Mouse (Mus musculus) liver, embryonic 11.5 days (tissue): ENCODE results near the gene Frmd5. TPM values are rescaled to one million over a fixed set of nuclear protein-coding genes. Genes with fewer than 3 reads are reported as not detected.

Experiments used
- ATAC-seq: fragments of 200-750 bp; cut with Nextera tagmentation; replicated peaks from 2 replicates; pipeline ENCODE4 v1.8.0; 2017; ENCODE audit warnings: moderate number of reproducible peaks, mild to moderate bottlenecking, moderate TSS enrichment, moderate library complexity; ENCODE audit not compliant: low FRiP score
- DNase-seq: peaks from one replicate; pipeline ENCODE4 v3.0.0-alpha.2; 2017; ENCODE audit warnings: low spot score
- H3K27ac ChIP-seq: fragments of 300-500 bp; sonication (generic); 2 replicates; pipeline ENCODE4 v1.5.1; 2014; ENCODE audit warnings: mild to moderate bottlenecking, low read depth, low read length, control low read depth
- H3K27me3 ChIP-seq: fragments of 300-500 bp; sonication (generic); replicated peaks from 2 replicates; pipeline ENCODE4 v1.6.1; 2014; ENCODE audit warnings: low read length, mixed read lengths; ENCODE audit not compliant: control insufficient read depth, insufficient read depth
- H3K36me3 ChIP-seq: fragments of 300-500 bp; sonication (generic); 2 replicates; pipeline ENCODE4 v1.6.1; 2014; ENCODE audit warnings: mild to moderate bottlenecking, low read length, moderate library complexity, mixed read lengths; ENCODE audit not compliant: control insufficient read depth, insufficient read depth
- H3K4me1 ChIP-seq: fragments of 300-500 bp; sonication (generic); replicated peaks from 2 replicates; pipeline ENCODE4 v1.6.1; 2014; ENCODE audit warnings: low read length, mixed read lengths; ENCODE audit not compliant: control insufficient read depth, insufficient read depth
- H3K4me2 ChIP-seq: fragments of 300-500 bp; sonication (generic); 2 replicates; pipeline ENCODE4 v1.6.1; 2014; ENCODE audit warnings: mild to moderate bottlenecking, control low read depth, moderate library complexity
- H3K4me3 ChIP-seq: fragments of 300-500 bp; sonication (generic); 2 replicates; pipeline ENCODE4 v1.5.1; 2014; ENCODE audit warnings: low read depth, low read length, control low read depth
- H3K9ac ChIP-seq: fragments of 300-500 bp; sonication (generic); 2 replicates; pipeline ENCODE4 v1.6.1; 2014; ENCODE audit warnings: low read depth, low read length, control low read depth
- H3K9me3 ChIP-seq: fragments of 300-500 bp; sonication (generic); 2 replicates; pipeline ENCODE4 v1.6.1; 2016; ENCODE audit warnings: low read length, inconsistent platforms, mixed read lengths; ENCODE audit not compliant: control insufficient read depth
- WGBS: fragments of 180-500 bp; shearing (Covaris S2); extraction: QIAGEN DNeasy Blood & Tissue Kit; methylation state at CpG from one replicate; pipeline ENCODE4 v1.1.7; 2014; 5-methylcytosine and 5-hydroxymethylcytosine counted together
- polyA plus RNA-seq: library from polyadenylated mRNA; unstranded; fragments of >200 nt; fragmentation: Nextera tagmentation; extraction: Ambion mirVana; gene quantifications from 2 replicates; pipeline ENCODE4 v1.2.1, GENCODE M21; 2014

Gene Frmd5
- polyA plus RNA-seq, 1 experiment from 2014 or later, result 0.96 TPM

DNA sequence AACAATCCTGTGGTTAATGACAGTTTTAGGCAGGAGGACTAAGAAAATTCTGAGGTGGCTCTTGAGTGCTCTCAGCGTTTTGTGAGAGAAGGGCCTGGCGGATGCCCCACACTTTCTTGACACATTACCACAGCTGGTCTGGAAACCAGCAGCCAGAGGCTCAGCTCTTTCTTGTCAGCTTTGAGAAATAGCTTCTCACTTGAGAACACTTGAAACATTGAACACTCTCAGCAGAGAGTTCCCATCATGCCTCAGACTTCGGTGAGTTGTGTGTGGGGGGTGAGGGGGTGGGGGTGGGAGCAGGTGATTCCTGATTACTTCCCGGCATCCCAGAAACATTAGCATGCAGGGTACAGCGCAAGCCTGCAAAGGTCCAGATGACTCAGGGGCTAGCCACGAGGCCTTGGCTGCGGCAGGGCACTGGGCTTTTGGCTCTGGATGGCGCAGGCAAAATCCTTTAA is 231.1 kb downstream of the Frmd5 start:
- no peaks in the 10 kb centered on the region for H3K27me3 ChIP-seq
- H3K9ac ChIP-seq, result no peak overlapping the region
- H3K27ac ChIP-seq, result no peak overlapping the region
- H3K4me1 ChIP-seq, result peaks cover 3% of the 10 kb centered on the region; the same call in 1 of the 2 replicates
- DNase-seq (no peak), ATAC-seq (no peak)
- no peaks in the 10 kb centered on the region for H3K36me3 ChIP-seq
- H3K4me3 ChIP-seq, result no peak overlapping the region
- no peak overlapping the region for H3K4me2 ChIP-seq
- WGBS, result 66% methylated on average over 8 of the region's 8 CpGs
- H3K9me3 ChIP-seq, result no peaks in the 10 kb centered on the region

DNA sequence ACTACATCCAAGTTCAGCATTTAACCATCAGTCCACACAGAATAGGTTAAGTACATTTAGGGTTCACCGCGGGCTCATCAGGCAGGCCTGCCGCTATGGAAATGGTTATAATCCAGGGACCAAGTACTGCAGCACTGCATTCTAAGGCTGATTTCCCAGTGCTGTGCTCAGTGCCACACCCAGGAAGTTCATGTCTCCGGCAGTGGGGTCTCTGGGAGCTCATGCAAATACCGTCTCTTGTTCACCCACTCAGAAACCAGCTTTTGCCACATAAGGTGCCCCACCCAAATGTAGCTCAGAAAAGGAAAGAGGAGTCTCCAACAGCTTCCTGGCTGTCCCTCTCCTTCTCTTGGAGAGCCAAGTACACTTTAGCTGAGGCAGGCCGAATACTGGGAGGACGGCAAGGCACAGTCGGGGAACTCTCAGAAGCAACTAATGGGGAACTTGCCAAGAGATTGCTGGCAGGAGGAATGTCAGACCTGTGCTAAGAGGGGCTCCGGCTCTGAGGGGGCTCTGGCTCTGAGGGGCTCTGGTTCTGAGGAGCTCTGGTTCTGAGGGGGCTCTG is 232.7 kb downstream of the Frmd5 start:
- H3K9ac ChIP-seq, result 0 out of 2 replicates have a peak overlapping the region, but pooled peaks have one; percentile 8
- H3K27ac ChIP-seq, result no peak overlapping the region
- WGBS, result 67% methylated on average over 9 of the region's 9 CpGs
- H3K9me3 ChIP-seq, result no peaks in the 10 kb centered on the region
- no peaks in the 10 kb centered on the region for H3K36me3 ChIP-seq
- no peaks in the 10 kb centered on the region for H3K27me3 ChIP-seq
- H3K4me3 ChIP-seq, result no peak overlapping the region
- H3K4me2 ChIP-seq, result no peak overlapping the region; the same call in 1 of the 2 replicates
- peaks cover 3% of the 10 kb centered on the region; the same call in 1 of the 2 replicates for H3K4me1 ChIP-seq
- ATAC-seq (0 out of 2 replicates have a peak, but pooled peaks have one; percentile 37), DNase-seq (no peak)

DNA sequence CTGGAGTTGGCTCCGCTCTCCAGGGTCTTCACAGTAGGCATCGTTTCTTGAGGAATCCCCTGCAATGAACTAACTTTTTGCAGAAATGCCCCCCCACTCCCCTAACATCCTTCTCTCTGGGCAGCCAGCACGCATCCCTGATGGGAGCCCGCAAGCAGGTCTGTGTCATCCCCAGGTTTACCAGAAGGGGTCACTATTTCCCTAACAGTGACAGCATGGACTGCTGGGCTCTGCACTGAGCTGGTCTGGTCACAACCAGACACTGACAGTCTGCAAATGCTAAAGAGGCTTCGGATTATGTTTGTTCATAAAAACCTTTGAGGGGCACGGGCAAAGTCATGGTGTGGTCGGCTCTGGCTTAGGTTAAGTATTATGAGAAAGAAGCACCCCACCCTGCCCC is 235.1 kb downstream of the Frmd5 start:
- no peaks in the 10 kb centered on the region for H3K27me3 ChIP-seq
- no peaks in the 10 kb centered on the region for H3K36me3 ChIP-seq
- H3K9me3 ChIP-seq, result no peaks in the 10 kb centered on the region
- WGBS, result 13% methylated on average over 7 of the region's 7 CpGs
- no peak overlapping the region for H3K4me2 ChIP-seq
- ATAC-seq (peak; percentile 73), DNase-seq (peak; percentile 71)
- no peak overlapping the region for H3K4me3 ChIP-seq
- no peak overlapping the region for H3K9ac ChIP-seq
- no peak overlapping the region for H3K27ac ChIP-seq
- peaks cover 3% of the 10 kb centered on the region; the same call in 1 of the 2 replicates for H3K4me1 ChIP-seq

DNA sequence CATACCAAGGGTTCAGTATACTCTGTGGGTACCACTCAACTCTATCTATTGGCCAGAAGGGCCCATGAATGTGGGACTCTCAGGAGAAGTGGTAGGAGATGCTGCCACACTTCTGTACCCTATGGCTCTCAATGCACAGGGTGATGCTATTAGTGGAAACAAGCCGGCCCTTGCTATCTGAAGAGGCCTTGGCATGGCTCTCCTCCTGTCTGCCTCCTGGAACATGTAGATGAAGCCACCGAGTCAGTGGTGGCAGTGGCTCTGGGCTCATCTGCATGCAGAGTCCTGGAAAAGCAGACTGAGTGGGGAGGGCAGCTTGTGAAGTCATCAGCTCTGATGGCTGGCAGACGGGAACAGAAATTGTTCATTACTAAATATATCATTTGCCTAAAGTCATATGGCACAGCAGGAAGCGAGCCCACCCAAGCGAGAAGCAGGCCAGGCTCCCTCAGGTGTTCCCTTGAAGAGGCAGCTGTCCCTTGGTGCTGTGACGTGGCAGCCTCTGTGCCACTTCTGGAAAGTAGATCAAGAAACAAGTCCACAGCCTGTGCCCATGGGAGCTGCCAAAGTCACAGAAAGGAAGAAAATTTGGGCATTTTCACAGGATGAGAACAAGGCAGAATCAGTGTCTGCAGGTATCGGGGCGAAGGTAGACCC is 235.8 kb downstream of the Frmd5 start:
- Histone ChIP-seq H3K4me2 (no peak overlapping the region), H3K4me1 (peaks cover 3% of the 10 kb centered on the region; the same call in 1 of the 2 replicates), H3K4me3 (no peak overlapping the region), H3K27me3 (no peaks in the 10 kb centered on the region), H3K36me3 (no peaks in the 10 kb centered on the region), H3K9me3 (no peaks in the 10 kb centered on the region), H3K9ac (no peak overlapping the region), H3K27ac (no peak overlapping the region)
- DNase-seq, result no peak
- no peak for ATAC-seq
- 59% methylated on average over 8 of the region's 8 CpGs for WGBS

DNA sequence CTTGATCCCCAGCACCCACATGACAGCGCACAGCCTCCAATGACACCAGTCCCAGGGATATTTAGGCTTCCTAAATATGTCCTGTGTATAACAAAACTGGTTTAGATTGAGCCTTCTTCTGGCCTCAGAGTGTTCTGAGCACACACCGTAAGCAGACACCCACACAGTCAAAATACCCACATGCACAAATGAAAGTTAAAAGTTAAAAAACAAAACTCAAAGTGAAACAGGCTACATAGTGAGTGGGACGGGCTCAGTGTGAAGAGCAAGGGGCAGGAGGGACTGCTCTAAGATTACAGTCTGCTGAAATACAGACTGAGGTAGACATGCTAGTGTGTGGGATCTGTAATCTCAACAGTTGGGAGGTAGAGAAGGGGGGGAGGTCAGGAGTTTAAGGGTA is 236.8 kb downstream of the Frmd5 start:
- 80% methylated on average over 3 of the region's 3 CpGs for WGBS
- H3K9ac ChIP-seq, result no peak overlapping the region
- no peaks in the 10 kb centered on the region for H3K27me3 ChIP-seq
- H3K27ac ChIP-seq, result no peak overlapping the region
- no peaks in the 10 kb centered on the region for H3K36me3 ChIP-seq
- H3K4me1 ChIP-seq, result peaks cover 3% of the 10 kb centered on the region; the same call in 1 of the 2 replicates
- DNase-seq (no peak), ATAC-seq (no peak)
- no peak overlapping the region for H3K4me2 ChIP-seq
- H3K4me3 ChIP-seq, result no peak overlapping the region
- no peaks in the 10 kb centered on the region for H3K9me3 ChIP-seq

DNA sequence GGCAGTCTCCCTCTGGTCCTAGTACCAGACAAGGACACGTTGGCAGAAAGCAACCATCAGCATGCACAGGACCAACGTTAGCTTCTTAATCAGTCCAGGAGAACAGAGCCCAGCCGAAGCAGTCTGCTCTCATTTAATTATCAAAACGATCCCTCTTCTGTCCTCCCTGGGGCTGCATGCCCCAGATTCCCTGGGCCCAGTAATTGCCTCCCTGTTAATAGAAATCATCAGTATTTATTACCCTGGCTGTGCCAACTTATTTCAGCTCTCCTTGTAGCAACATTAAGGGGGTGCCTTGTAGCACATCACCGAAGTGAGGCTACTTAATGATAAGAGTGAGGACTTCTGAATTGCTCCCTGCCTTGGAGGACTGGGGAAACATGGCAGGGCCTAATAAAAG is 241.0 kb downstream of the Frmd5 start:
- WGBS, result 70% methylated on average over 5 of the region's 5 CpGs
- ATAC-seq (no peak), DNase-seq (no peak)
- Histone ChIP-seq H3K9ac (no peak overlapping the region), H3K27ac (no peak overlapping the region), H3K4me1 (peaks cover 4% of the 10 kb centered on the region), H3K4me2 (no peak overlapping the region), H3K4me3 (no peak overlapping the region), H3K9me3 (no peaks in the 10 kb centered on the region), H3K36me3 (no peaks in the 10 kb centered on the region), H3K27me3 (no peaks in the 10 kb centered on the region)

DNA sequence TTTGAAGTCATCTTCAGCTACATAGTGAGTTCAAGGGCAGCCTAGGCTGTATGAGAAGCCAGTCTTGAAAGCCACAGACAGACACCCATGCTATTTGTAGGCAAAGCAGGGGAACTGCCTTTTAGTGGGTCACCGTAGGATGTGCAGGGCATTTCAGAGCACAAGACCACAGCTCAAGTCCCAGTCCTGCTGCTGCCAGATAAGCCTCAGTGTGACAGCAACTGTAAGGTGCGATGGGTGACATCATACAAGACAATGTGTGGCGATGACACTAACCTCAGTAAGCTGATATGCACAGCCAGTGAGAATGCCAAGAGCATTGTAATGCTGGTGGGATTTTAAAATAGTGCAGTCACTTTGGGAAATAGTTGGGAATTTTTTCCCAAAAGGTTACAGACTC is 243.8 kb downstream of the Frmd5 start:
- no peak overlapping the region for H3K27ac ChIP-seq
- ATAC-seq, result peak; percentile 92
- H3K9me3 ChIP-seq, result no peaks in the 10 kb centered on the region
- no peak overlapping the region for H3K4me2 ChIP-seq
- DNase-seq, result no peak
- H3K4me3 ChIP-seq, result no peak overlapping the region
- H3K27me3 ChIP-seq, result no peaks in the 10 kb centered on the region
- no peak overlapping the region for H3K9ac ChIP-seq
- H3K4me1 ChIP-seq, result peaks cover 4% of the 10 kb centered on the region
- H3K36me3 ChIP-seq, result no peaks in the 10 kb centered on the region
- WGBS, result 49% methylated on average over 3 of the region's 3 CpGs

DNA sequence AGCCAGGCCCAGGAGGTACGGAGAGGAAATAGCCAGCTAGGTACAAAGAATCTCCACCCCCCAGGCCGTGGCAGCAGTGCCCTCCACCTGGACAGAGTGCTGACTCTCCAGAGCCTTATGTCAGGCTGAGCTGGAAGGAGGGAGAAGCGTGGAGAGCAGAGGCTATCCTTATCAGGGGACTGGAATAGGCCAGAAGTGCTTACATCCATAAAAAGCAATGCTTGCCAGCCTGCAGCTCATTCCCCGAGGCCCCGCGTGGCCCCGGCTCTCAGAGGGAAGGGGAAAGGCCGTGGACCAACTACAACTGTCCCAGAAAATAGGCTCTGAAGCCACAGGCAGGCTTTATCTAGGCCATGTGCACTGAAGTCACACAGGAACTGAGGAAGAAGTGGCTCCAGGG is 255.6 kb downstream of the Frmd5 start:
- Histone ChIP-seq H3K36me3 (0 out of 2 replicates have a peak, but pooled peaks cover 6% of the 10 kb centered on the region), H3K27me3 (no peaks in the 10 kb centered on the region), H3K4me1 (no peaks in the 10 kb centered on the region), H3K4me2 (no peak overlapping the region), H3K27ac (no peak overlapping the region), H3K9me3 (no peaks in the 10 kb centered on the region), H3K9ac (no peak overlapping the region), H3K4me3 (no peak overlapping the region)
- WGBS, result 72% methylated on average over 8 of the region's 8 CpGs
- DNase-seq (no peak), ATAC-seq (no peak)

DNA sequence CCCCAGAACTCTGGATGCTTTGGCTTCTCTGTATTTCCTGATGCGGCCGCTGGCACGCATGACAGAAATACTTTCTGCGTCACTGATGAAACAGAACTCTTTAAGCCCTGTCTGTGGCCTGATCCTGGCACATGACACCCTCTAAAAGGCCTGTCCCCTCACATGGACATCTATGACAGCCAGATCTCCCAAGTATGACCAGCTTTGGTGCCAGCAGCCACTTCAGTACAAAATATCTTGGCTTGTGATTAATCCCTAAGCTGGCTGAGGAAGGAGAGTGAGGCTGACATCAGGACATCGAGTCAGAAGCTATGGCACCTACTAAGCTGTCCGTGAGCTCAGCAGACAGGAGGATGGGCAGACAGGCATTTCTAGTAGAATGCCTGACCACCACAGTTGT is 257.3 kb downstream of the Frmd5 start:
- ATAC-seq (no peak), DNase-seq (no peak)
- 88% methylated on average over 6 of the region's 6 CpGs for WGBS
- peaks cover 6% of the 10 kb centered on the region; the same call in 1 of the 2 replicates for H3K36me3 ChIP-seq
- H3K9me3 ChIP-seq, result no peaks in the 10 kb centered on the region
- no peaks in the 10 kb centered on the region for H3K4me1 ChIP-seq
- H3K9ac ChIP-seq, result no peak overlapping the region
- H3K4me3 ChIP-seq, result no peak overlapping the region
- H3K27ac ChIP-seq, result no peak overlapping the region
- no peaks in the 10 kb centered on the region for H3K27me3 ChIP-seq
- H3K4me2 ChIP-seq, result no peak overlapping the region
